Mouse (Mus musculus) heart, adult 18-20 months (tissue): ENCODE results near the gene Mrpl51. TPM values are rescaled to one million over a fixed set of nuclear protein-coding genes. Genes with fewer than 3 reads are reported as not detected.

Experiments
- DNase-seq, 2 experiments: peaks; one replicate each; pipeline ENCODE4 v3.0.0; 2021 to 2022; ENCODE audit warnings: mixed read lengths in 1 of 2
- total RNA-seq, 2 experiments: library from RNA; stranded (reverse); gene quantifications; 2 replicates each; pipeline ENCODE4 v1.2.3; 2021

Gene Mrpl51
- total RNA-seq, 2 experiments from 2014 or later, result 316 to 366 TPM

GRCm38 (mm10) chr6:125192016-125192714 lies 564 bp downstream of the Mrpl51 start:
- peak; percentile 93 to 94 for DNase-seq

GRCm38 (mm10) chr6:125192841-125193240 lies 1.2 kb downstream of the Mrpl51 start:
- no peak for DNase-seq

GRCm38 (mm10) chr6:125193390-125193789 lies 1.8 kb downstream of the Mrpl51 start:
- no peak for DNase-seq

DNA sequence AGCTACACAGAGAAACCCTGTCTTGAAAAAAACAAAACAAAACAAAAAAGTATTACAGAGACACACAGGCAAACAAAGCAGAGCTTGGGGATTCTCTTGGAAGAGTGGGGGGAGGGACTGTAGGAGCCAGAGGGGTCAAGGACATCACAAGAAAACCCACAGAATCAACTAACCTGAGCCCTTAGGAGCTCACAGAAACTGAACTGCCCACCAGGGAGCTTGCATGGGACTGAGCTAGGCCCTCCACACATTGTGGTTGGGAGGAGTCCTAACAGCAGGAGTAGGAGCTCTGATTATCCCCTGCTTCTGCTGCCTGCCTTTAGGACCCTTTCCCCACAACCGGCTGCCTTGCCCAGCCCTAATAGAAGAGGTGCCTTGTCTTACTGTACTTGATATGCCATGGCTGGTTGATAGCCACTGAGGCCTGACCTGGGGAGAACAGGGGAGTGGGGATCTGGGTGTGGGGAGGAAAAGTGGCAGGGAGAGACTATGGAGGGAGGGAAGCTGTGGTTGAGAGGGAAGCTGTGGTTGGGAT lies 4.0 kb downstream of the Mrpl51 start:
- DNase-seq, result no peak

DNA sequence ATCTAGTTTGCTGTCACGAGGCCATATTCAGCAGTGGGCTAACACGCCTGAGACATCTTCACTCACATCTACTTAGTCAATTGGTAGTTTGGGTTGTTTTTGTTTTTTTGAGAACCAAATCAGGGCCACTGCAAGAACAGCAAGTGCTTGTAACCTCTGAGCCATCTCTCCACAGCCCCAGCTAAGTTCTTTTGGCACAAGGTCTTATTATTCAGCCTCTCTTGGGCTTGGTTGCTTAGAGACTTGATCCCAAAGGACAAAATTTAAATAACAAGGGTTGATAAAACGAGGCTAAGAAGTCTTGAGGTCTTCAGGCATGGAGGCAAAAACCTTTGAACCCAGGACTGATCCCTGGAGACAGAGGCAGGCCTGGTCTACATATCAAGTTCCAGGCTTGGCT lies 4.7 kb downstream of the Mrpl51 start:
- peak; percentile 21 to 59 for DNase-seq

GRCm38 (mm10) chr6:125197166-125197565 lies 5.6 kb downstream of the Mrpl51 start:
- no peak for DNase-seq

GRCm38 (mm10) chr6:125210436-125210835 lies 18.8 kb downstream of the Mrpl51 start:
- DNase-seq, result no peak

DNA sequence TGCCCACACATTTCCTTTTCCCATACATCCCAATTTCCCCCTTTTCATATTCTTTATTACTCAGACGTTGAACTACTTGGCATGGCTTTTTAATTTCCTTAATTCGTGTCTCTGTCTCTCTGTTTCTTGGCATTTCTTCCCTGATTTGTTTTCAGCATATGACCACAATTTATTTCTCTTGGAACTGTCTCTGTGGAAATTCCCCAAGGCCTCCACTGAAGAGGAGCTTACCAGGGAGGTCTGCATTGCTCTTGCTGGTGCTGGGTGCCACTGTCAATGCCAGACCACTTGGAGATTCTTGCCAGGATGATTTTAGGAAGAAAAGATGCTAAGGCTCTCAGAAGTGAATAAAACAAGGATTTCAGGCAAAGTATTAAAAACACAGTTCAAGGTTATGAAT lies 21.0 kb downstream of the Mrpl51 start:
- DNase-seq, result no peak

DNA sequence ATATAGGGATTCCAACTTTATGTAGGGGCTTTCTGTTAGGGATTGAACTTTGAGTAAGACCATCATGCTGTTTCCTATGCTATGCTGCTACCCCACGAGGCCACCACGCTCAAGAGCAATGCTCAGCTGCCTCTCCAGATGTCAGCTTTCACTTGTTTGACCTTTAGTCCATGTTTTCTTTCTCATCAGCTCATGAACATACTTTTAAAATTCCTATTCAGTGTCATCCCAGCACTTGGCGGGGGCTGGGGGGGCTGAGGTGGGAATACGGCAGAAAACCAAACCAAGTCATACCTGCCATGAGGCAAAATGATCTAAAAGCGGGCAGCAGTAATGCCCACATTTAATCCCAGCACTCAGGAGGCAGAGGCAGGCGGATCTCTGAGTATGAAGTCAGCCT lies 21.5 kb downstream of the Mrpl51 start:
- DNase-seq, result no peak

DNA sequence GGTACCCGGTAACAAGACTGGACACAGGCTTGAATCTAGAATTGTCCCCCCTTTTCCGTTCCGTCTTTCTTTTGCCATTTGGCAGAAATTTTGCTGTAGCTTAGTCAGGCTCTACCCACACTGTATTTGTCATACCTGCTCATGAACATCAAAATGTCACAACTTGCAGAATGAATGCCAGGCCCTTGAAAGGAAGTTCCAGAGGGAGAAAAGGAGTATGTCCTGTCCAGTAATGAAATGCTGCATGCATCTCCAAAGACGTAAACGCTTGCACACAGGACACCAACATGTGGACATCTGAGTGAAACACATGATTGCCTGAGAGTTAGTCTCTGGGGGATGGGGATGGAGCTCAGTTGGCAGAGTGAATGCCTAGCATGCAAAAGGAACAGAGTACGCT lies 22.1 kb downstream of the Mrpl51 start:
- no peak for DNase-seq

GRCm38 (mm10) chr6:125215148-125215954 lies 23.8 kb downstream of the Mrpl51 start, which contains the start of gene Vamp1:
Vamp1 (plus strand) TSS chr6:125215551.
- peak; percentile 96 to 97 for DNase-seq

- peak in 1 of 2 experiments; percentile 8 for DNase-seq
Measured at GRCm38 (mm10) chr6:125216898-125217297, 25.3 kb downstream of the Mrpl51 start.

DNA sequence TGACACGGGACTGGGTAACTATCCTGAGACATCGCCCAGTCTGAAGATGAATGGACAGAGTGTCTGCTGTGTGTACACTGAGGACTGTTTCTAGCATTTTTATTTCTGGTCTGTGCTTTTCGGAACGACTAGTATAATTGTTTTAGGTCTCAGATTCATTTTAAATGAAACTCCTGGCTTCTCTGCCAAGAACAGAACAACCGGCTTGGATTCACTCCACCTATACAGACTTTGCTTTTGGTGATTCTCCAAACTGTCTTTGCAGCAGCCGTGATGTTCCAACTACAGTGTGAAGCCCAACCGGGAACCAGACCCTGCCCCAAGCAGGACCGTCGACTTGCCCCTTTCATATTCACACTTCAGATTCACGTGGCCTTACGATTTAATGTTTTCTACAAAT lies 26.3 kb downstream of the Mrpl51 start:
- no peak for DNase-seq

DNA sequence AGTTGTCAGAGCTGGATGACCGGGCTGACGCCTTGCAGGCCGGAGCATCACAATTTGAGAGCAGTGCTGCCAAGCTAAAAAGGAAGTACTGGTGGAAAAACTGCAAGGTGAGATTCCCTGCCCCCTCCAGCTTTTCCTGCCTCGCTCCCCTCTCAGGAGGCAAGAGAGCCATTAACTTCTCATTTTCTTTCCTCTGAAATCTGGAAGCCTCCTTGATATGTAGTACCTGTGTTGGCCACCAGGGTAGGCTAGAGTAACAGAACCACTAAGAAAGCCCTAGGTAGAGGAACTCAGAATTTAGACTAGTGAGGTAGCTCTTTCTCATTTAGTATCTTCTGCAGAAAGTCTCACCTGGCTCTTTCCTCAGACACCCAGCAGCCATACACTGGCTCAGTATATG lies 27.4 kb downstream of the Mrpl51 start:
- DNase-seq, result peak; percentile 69 to 81

DNA sequence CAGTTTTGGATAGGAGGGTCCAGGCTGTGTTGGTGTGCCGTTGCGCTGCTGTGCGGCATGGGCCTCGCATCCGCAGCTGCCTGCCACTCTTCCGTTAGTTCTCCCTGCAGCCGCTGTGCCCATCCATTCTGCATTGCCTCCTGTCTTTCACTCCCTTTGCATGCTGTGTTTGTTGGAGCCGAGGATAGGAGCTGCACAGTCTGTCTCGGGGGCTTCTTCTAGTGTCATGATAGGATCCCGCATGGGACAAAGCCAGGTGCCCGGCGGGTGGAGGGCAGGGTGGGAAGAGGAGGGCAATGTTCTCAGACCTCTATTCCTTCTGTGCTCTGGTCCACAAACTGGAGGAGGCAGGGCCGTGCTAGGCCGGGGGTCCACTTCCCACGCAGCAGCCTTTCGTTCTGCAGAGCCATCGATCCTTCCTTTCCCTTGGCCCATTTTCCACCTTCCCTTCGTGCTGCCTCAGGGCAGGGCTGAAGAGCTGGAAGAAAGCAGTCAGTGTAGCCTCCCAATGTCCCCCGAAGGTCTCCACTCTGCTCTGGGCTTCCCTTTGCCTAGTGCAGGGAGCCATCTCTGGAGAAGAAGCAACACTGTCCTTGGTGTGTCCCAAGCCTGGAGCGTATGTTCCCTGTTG lies 29.6 kb downstream of the Mrpl51 start:
- no peak for DNase-seq

- peak in 1 of 2 experiments; percentile 49 for DNase-seq
Measured at GRCm38 (mm10) chr6:125222146-125222545, 30.5 kb downstream of the Mrpl51 start.

DNA sequence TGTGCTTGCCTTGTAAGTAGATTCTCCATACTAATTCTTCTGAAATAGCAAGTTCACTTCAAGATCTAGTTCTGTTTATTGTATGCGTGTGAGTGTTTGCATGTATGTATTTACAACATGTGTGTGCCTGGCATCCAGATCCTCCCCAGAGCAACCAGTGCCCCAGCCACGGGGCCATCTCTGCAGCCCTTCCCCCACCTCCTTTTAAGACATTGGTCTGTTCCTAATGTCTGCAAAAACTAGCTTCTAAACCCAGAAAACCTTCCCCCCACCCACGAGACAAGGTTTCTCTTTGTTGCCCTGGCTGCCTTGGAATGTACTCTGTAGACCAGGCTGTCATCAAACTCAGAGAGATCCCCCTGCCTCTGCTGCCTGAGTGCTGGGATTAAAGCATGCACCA lies 31.0 kb downstream of the Mrpl51 start:
- no peak for DNase-seq

DNA sequence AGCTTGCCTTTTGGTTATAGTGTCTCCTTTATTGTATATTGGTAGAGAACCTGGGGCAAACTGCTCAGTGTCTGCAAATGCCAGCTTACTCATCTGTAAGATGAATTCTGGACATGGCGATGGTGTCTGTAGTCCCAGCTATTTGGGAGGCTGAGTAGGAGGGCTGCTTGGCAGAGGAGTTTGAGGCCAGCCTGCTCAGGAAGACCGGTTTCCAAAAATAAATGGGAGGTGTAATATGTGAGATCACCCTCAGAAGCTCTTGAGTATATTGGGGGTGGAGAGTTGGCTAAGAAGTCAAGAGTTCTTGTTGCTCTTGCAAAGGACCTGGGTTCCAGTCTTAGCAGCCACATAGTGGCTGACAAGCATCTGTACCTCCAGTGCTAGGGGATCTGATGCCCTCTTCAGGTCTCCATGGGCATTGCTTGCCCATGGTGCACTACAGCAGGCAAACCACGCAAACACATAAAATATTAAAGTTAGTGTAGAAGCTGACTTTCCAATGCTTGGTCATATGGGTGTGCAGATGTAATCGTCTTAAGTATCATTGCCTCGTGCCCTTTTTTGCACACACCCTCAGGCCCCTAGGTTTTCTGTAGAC lies 34.0 kb downstream of the Mrpl51 start:
- DNase-seq, result no peak

DNA sequence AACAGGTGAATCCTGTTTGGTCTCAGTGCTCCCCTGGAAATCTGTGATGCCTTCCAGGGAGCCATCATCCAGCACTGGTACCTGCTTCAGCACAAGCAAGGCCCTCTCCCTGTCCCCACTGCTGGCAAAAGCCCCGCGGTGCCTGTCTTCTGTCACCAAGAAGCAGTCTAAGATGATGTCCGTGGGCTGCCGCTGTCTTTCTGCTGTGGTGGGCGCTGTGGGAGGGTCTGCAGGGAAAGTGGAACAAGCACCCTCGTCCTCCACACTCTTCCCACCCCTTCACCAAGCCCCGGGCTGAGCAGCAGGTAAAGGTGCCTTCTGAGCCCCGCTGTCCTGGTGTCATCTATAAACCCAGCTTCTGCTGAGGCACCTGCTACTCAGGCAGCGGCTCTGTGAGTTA lies 39.0 kb downstream of the Mrpl51 start:
- DNase-seq, result no peak

GRCm38 (mm10) chr6:125231117-125232044 lies 39.8 kb downstream of the Mrpl51 start, which contains the start of gene Tapbpl:
Tapbpl (minus strand) TSS chr6:125231860.
- DNase-seq, result peak; percentile 76 to 80

DNA sequence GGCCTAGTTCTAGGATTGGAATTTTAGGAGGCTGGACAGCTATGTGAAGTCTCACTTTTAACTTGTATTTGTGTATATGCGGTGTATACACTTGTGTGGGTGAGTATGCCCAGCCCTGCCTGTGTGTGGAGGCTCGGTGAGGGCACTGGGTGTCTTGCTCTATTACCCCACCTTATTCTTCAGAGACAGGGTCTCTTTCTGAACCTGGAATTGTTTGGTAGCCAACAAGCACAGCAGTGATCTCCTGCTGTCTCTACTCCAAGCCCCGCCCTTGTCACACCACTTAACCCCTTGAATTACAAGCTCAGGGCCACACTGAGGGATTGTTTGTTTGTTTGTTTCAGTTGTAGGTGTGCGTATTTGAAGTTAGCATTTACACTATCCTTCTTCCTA lies 40.4 kb downstream of the Mrpl51 start:
- no peak for DNase-seq
